ENCODE assay signal across 7 mouse cellular contexts in the genomic region with DNA sequence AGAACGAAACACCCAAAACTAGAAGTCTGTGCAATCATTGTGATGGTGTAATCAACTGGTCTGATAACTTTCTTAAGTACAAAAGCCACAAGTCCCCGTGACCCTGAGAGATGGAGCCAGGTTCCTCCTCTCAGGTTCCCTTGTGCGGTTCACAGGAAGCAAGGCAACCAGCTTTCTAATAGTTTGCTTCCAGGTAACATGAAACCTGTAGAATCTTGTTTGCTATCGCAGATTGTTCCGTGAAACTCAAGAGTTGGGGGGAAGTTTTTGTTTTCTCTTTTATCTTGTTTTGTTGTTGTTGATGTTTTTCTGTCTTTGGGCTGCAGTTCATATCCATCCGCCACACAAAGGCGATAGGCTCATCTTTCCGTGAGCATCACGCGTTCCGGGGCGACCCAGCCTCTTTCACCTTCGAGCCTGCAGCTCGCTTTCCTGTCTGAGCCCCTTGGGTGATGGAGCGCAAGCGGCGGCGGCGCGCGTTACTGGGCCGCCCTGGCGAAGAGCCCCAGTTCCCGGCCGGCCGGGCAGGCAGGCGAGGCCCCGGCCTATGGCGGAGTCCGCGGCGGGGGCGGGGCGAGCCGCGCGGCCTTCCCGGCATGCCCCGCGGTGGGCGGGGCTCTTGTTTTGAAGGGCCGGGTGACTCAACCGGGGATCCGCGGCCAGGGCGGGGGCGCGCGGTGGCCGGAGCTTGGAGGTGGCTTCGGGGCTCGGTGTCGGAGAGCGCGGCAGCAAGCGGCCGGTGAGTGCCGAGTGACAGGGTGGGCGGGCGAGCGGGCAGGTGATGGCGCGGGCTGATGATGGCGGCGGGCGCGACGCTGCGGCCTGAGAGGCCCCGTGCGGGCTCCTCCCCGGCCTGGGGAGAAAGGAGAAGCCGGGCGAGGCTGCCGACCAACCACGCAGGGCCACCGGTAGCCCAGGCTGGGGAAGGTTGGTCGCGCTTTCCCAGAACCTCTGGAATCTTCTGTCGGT. TPM values are rescaled to one million over a fixed set of nuclear protein-coding genes. Genes with fewer than 3 reads are reported as not detected.
DNase-seq lines count a peak whose midpoint lies in the region; ATAC-seq and TF ChIP-seq lines count a peak whose summit lies in the region.

A gene (plus strand): TSS at position 120 of the 969 bp plus-strand sequence.

- H3K4me2 ChIP-seq in intestine, postnatal 0 days (replicated peaks; ENCODE audit: low read depth), result peak within 1 kb of the TSS; percentile 74
- H3K4me2 ChIP-seq in midbrain, embryonic 12.5 days (replicated peaks), result peak within 1 kb of the TSS; percentile 74

- intact Hi-C loops in left cerebral cortex, postnatal 4 days (cut with DNase I), result no loop called here

- H3K27me3 ChIP-seq in intestine, postnatal 0 days (replicated peaks; ENCODE audit: control insufficient read depth, insufficient read depth, low read length), result no peaks in the 10 kb centered on the region
- H3K27me3 ChIP-seq in midbrain, embryonic 12.5 days, result no peaks in the 10 kb centered on the region
- no peaks in the 10 kb centered on the region for H3K27me3 ChIP-seq in small intestine, adult 2 months (ENCODE audit: control insufficient read depth, insufficient read depth, low read length)

- peak within 1 kb of the TSS; percentile 95 for H3K9ac ChIP-seq in intestine, postnatal 0 days (ENCODE audit: low read depth, low read length)
- peak within 1 kb of the TSS; percentile 75 for H3K9ac ChIP-seq in midbrain, embryonic 12.5 days (replicated peaks)

- H3K27ac ChIP-seq in intestine, postnatal 0 days (ENCODE audit: low read depth, low read length), result peak within 1 kb of the TSS; percentile 98
- peak within 1 kb of the TSS; percentile 94 for H3K27ac ChIP-seq in midbrain, embryonic 12.5 days (replicated peaks)
- peak within 1 kb of the TSS; percentile 89 for H3K27ac ChIP-seq in small intestine, adult 2 months (ENCODE audit: insufficient read depth, low read depth, low read length)

- under 1% methylated on average over 58 of the region's 80 CpGs for WGBS in intestine, postnatal 0 days
- WGBS in midbrain, embryonic 12.5 days, result 1% methylated on average over 80 of the region's 80 CpGs
- WGBS in small intestine, adult 2 months, result under 1% methylated on average over 79 of the region's 80 CpGs

- no peaks in the 10 kb centered on the region for H3K9me3 ChIP-seq in intestine, postnatal 0 days (ENCODE audit: control insufficient read depth)
- H3K9me3 ChIP-seq in midbrain, embryonic 12.5 days, result peaks cover 5% of the 10 kb centered on the region; the same call in 1 of the 2 replicates

- TF ChIP-seq CTCF in intestine, postnatal 0 days (IDR thresholded peaks at IDR 0.05; ENCODE audit: low read depth), result no peak
- TF ChIP-seq CTCF in small intestine, adult 2 months (IDR thresholded peaks at IDR 0.05; ENCODE audit: extremely low read depth, insufficient read length, insufficient replicate concordance, low read depth, low read length), result no peak

- ATAC-seq in intestine, postnatal 0 days, result peak; percentile 93
- ATAC-seq in midbrain, embryonic 12.5 days (ENCODE audit: low FRiP score, low read depth), result peak; percentile 93

- peak; percentile 93 for TF ChIP-seq POLR2A in small intestine, adult 2 months (IDR thresholded peaks at IDR 0.05; ENCODE audit: low read depth, low read length)

- peak within 1 kb of the TSS; percentile 76 for H3K4me3 ChIP-seq in intestine, postnatal 0 days (ENCODE audit: low read depth, low read length)
- peak within 1 kb of the TSS; percentile 70 for H3K4me3 ChIP-seq in midbrain, embryonic 12.5 days
- H3K4me3 ChIP-seq in small intestine, adult 2 months (ENCODE audit: low read depth, low read length), result peak within 1 kb of the TSS; percentile 93

- no peaks in the 10 kb centered on the region for H3K4me1 ChIP-seq in intestine, postnatal 0 days (replicated peaks; ENCODE audit: control insufficient read depth, insufficient read depth, low read length)
- peaks cover 21% of the 10 kb centered on the region for H3K4me1 ChIP-seq in midbrain, embryonic 12.5 days
- H3K4me1 ChIP-seq in small intestine, adult 2 months (ENCODE audit: control insufficient read depth, insufficient read depth, insufficient read length, low read length), result peaks cover 4% of the 10 kb centered on the region; the same call in 1 of the 2 replicates

- no peaks in the 10 kb centered on the region for H3K36me3 ChIP-seq in intestine, postnatal 0 days (ENCODE audit: control insufficient read depth, insufficient read depth)
- H3K36me3 ChIP-seq in midbrain, embryonic 12.5 days, result peaks cover 7% of the 10 kb centered on the region; the same call in 1 of the 2 replicates
- H3K36me3 ChIP-seq in small intestine, adult 2 months (ENCODE audit: control insufficient read depth, insufficient read depth, low read length), result no peaks in the 10 kb centered on the region

- DNase-seq in adrenal gland, adult 8-10 months, result peak; percentile 88
- DNase-seq in embryo, embryonic 9.5 days (ENCODE audit: extremely low spot score), result peak; percentile 97
- peak; percentile 46 for DNase-seq in gonadal fat pad, adult 2 months (ENCODE audit: low read depth)
- peak; percentile 93 for DNase-seq in left cerebral cortex, postnatal 4 days

RNA-seq across cellular contexts. Expression of the gene that starts here (rescaled TPM):
- total RNA-seq in adrenal gland, adult 8-10 months (2022), result 10 to 100 TPM; 42.6 to 51.5 (median 45.9) TPM
- polyA plus RNA-seq in gonadal fat pad, adult 2 months (2012; rRNA removed), result 32.9 and 37.7 TPM in 2 replicates
- polyA plus RNA-seq in intestine, postnatal 0 days (2015; fragmentation: Nextera tagmentation; extraction: Ambion mirVana), result 25.6 and 27.0 TPM in 2 replicates
- total RNA-seq in left cerebral cortex, postnatal 4 days (2021), result 100 to 1,000 TPM in 1 of 2 experiments, 10 to 100 TPM in 1; 99.1 to 109 TPM
- 115 and 116 TPM in 2 replicates for polyA plus RNA-seq in midbrain, embryonic 12.5 days (2016; fragmentation: Nextera tagmentation; extraction: Ambion mirVana)
- polyA plus RNA-seq in small intestine, adult 2 months (2012; rRNA removed), result 12.7 and 36.3 TPM in 2 replicates

Comparison
In these comparisons a context has a peak if more than half of its experiments do, and no peak if none do; other contexts are left out.
1. Peak in every context shown above with its lines: DNase-seq, ATAC-seq, H3K4me3 ChIP-seq and H3K27ac ChIP-seq.
2. DNase-seq: peak in every context shown above with its lines; median percentile 97 in embryo, embryonic 9.5 days; 93 in left cerebral cortex, postnatal 4 days; 88 in adrenal gland, adult 8-10 months; 46 in gonadal fat pad, adult 2 months.